Mouse (Mus musculus): ENCODE results near the gene Slc9b1. TPM values are rescaled to one million over a fixed set of nuclear protein-coding genes. Genes with fewer than 3 reads are reported as not detected.

Gene Slc9b1
- polyA plus RNA-seq, 1 experiment from 2014 or later = 0.55 TPM

GRCm38 (mm10) chr3:135437758-135438495 lies 90.1 kb downstream of the Slc9b1 start, which contains the start of gene Ube2d3:
Ube2d3 (plus strand) TSS chr3:135438149.
- Histone ChIP-seq H3K36me3 (ENCODE audit: control insufficient read depth, insufficient read depth, low read length) (no peaks in the 10 kb centered on the region), H3K27ac (ENCODE audit: low read depth, low read length) (peak within 1 kb of the TSS; percentile 99), H3K4me2 (ENCODE audit: low read depth, low read length, severe bottlenecking) (peak within 1 kb of the TSS; percentile 50), H3K27me3 (ENCODE audit: control insufficient read depth, insufficient read depth, low read length) (no peaks in the 10 kb centered on the region), H3K4me3 (ENCODE audit: low read depth, low read length) (peak within 1 kb of the TSS; percentile 94), H3K9me3 (ENCODE audit: control insufficient read depth, low read length) (no peaks in the 10 kb centered on the region), H3K4me1 (replicated peaks; ENCODE audit: control insufficient read depth, insufficient read depth, low read length) (peaks cover 8% of the 10 kb centered on the region), H3K9ac (ENCODE audit: low read length) (peak within 1 kb of the TSS; percentile 98)
- WGBS = 0% methylated on average over 49 of the region's 56 CpGs
- ATAC-seq (replicated peaks; ENCODE audit: low FRiP score) (peak; percentile 94), DNase-seq (ENCODE audit: low spot score) (peak; percentile 100)

GRCm38 (mm10) chr3:135438531-135438912 lies 90.7 kb downstream of the Slc9b1 start:
- Histone ChIP-seq H3K27ac (ENCODE audit: low read depth, low read length) (peak overlapping the region; percentile 99), H3K4me3 (ENCODE audit: low read depth, low read length) (peak overlapping the region; percentile 94), H3K9ac (ENCODE audit: low read length) (peak overlapping the region; percentile 98), H3K27me3 (ENCODE audit: control insufficient read depth, insufficient read depth, low read length) (no peaks in the 10 kb centered on the region), H3K4me2 (ENCODE audit: low read depth, low read length, severe bottlenecking) (peak overlapping the region; percentile 36; the same call in 1 of the 2 replicates), H3K9me3 (ENCODE audit: control insufficient read depth, low read length) (no peaks in the 10 kb centered on the region), H3K4me1 (replicated peaks; ENCODE audit: control insufficient read depth, insufficient read depth, low read length) (peaks cover 8% of the 10 kb centered on the region), H3K36me3 (ENCODE audit: control insufficient read depth, insufficient read depth, low read length) (no peaks in the 10 kb centered on the region)
- DNase-seq (ENCODE audit: low spot score) = peak; percentile 98
- peak; percentile 83 for ATAC-seq (replicated peaks; ENCODE audit: low FRiP score)
- WGBS = under 1% methylated on average over 37 of the region's 50 CpGs

- Histone ChIP-seq H3K9me3 (ENCODE audit: control insufficient read depth, low read length) (no peaks in the 10 kb centered on the region), H3K36me3 (ENCODE audit: control insufficient read depth, insufficient read depth, low read length) (no peaks in the 10 kb centered on the region), H3K27ac (ENCODE audit: low read depth, low read length) (peak overlapping the region; percentile 99), H3K4me2 (ENCODE audit: low read depth, low read length, severe bottlenecking) (peak overlapping the region; percentile 88), H3K27me3 (ENCODE audit: control insufficient read depth, insufficient read depth, low read length) (no peaks in the 10 kb centered on the region), H3K9ac (ENCODE audit: low read length) (peak overlapping the region; percentile 98), H3K4me3 (ENCODE audit: low read depth, low read length) (peak overlapping the region; percentile 94), H3K4me1 (replicated peaks; ENCODE audit: control insufficient read depth, insufficient read depth, low read length) (peaks cover 8% of the 10 kb centered on the region)
- ATAC-seq (replicated peaks; ENCODE audit: low FRiP score) = peak; percentile 73
- no peak for DNase-seq (ENCODE audit: low spot score)
- under 1% methylated on average over 43 of the region's 76 CpGs for WGBS
Measured at GRCm38 (mm10) chr3:135438913-135439531, 91.2 kb downstream of the Slc9b1 start.

DNA sequence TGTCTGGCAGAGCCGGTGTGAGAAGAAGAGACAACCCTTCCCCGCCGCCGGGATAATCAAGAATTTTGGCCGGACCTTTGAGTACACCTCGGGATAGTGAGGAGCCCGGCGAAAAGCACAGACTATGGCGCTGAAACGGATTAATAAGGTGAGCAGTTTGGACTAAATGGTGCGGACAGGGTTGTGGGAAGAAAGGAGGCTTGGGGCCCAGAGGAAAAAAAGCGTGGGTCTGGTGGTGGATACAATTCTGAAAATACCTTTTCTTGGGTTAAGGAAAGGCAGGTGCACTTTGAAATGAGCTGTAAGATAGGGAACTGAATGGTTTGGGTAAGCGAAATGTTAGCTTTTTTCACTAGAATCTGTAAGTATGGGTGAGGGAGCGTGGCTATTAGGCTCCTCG lies 91.8 kb downstream of the Slc9b1 start:
- Histone ChIP-seq H3K4me2 (ENCODE audit: low read depth, low read length, severe bottlenecking) (peak overlapping the region; percentile 88), H3K36me3 (ENCODE audit: control insufficient read depth, insufficient read depth, low read length) (no peaks in the 10 kb centered on the region), H3K27me3 (ENCODE audit: control insufficient read depth, insufficient read depth, low read length) (no peaks in the 10 kb centered on the region), H3K27ac (ENCODE audit: low read depth, low read length) (peak overlapping the region; percentile 99), H3K9ac (ENCODE audit: low read length) (peak overlapping the region; percentile 98), H3K4me3 (ENCODE audit: low read depth, low read length) (peak overlapping the region; percentile 94), H3K9me3 (ENCODE audit: control insufficient read depth, low read length) (no peaks in the 10 kb centered on the region), H3K4me1 (replicated peaks; ENCODE audit: control insufficient read depth, insufficient read depth, low read length) (peaks cover 8% of the 10 kb centered on the region)
- no peak for DNase-seq (ENCODE audit: low spot score)
- 4% methylated on average over 15 of the region's 15 CpGs for WGBS
- no peak for ATAC-seq (replicated peaks; ENCODE audit: low FRiP score)

DNA sequence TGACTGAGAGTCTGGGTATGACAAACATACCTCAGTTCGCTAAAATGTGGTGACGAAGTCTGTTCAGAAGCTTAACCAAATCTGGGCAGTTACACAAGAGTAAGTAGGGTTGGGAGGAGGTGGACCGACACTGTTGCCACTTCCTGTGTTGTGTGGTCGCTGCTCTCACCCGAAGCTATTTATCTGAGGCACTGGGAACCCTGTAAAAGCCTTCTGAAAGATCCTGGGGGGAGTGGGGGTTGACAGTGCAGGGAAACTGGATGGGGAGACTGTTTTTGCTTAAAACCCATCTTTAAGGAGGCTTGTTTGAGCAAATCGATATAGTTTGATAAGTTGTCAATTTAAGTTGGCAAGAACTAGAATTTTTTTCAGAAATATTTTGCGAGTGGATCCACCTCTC lies 92.4 kb downstream of the Slc9b1 start:
- Histone ChIP-seq H3K4me1 (replicated peaks; ENCODE audit: control insufficient read depth, insufficient read depth, low read length) (peaks cover 8% of the 10 kb centered on the region), H3K36me3 (ENCODE audit: control insufficient read depth, insufficient read depth, low read length) (no peaks in the 10 kb centered on the region), H3K27ac (ENCODE audit: low read depth, low read length) (no peak overlapping the region), H3K4me3 (ENCODE audit: low read depth, low read length) (peak overlapping the region; percentile 94), H3K27me3 (ENCODE audit: control insufficient read depth, insufficient read depth, low read length) (no peaks in the 10 kb centered on the region), H3K9ac (ENCODE audit: low read length) (peak overlapping the region; percentile 98), H3K4me2 (ENCODE audit: low read depth, low read length, severe bottlenecking) (peak overlapping the region; percentile 88), H3K9me3 (ENCODE audit: control insufficient read depth, low read length) (no peaks in the 10 kb centered on the region)
- no peak for DNase-seq (ENCODE audit: low spot score)
- WGBS = 33% methylated on average over 7 of the region's 7 CpGs
- ATAC-seq (replicated peaks; ENCODE audit: low FRiP score) = no peak

- Histone ChIP-seq H3K27me3 (ENCODE audit: control insufficient read depth, insufficient read depth, low read length) (no peaks in the 10 kb centered on the region), H3K4me2 (ENCODE audit: low read depth, low read length, severe bottlenecking) (peak overlapping the region; percentile 88), H3K27ac (ENCODE audit: low read depth, low read length) (no peak overlapping the region), H3K4me3 (ENCODE audit: low read depth, low read length) (peak overlapping the region; percentile 94), H3K36me3 (ENCODE audit: control insufficient read depth, insufficient read depth, low read length) (no peaks in the 10 kb centered on the region), H3K4me1 (replicated peaks; ENCODE audit: control insufficient read depth, insufficient read depth, low read length) (peaks cover 8% of the 10 kb centered on the region), H3K9ac (ENCODE audit: low read length) (peak overlapping the region; percentile 98), H3K9me3 (ENCODE audit: control insufficient read depth, low read length) (no peaks in the 10 kb centered on the region)
- ATAC-seq (replicated peaks; ENCODE audit: low FRiP score) (no peak), DNase-seq (ENCODE audit: low spot score) (no peak)
- WGBS = 62% methylated on average over 10 of the region's 10 CpGs
Measured at GRCm38 (mm10) chr3:135440621-135441020, 92.8 kb downstream of the Slc9b1 start.

DNA sequence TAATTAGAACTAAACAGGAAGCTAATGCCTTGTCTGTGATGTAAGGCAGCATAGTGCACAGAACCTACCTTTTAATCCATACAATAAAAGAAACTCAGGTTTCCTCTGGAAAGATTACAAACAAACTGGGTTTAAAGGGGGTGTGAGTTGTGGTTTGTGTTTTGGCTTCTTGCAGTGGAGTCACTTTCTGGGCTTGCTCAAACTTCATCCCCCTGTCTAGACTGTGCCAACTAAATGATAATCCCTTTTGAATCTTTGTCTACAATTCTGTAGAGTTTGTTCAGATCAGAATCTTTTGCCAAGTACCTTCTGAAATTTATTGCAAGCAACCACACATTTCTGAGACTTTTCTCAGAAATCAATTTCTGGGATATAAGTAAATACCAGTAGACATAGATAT lies 97.1 kb downstream of the Slc9b1 start:
- ATAC-seq (replicated peaks; ENCODE audit: low FRiP score) = no peak
- H3K4me2 ChIP-seq (ENCODE audit: low read depth, low read length, severe bottlenecking) = no peak overlapping the region
- H3K27me3 ChIP-seq (ENCODE audit: control insufficient read depth, insufficient read depth, low read length) = no peaks in the 10 kb centered on the region
- no peak for DNase-seq (ENCODE audit: low spot score)
- no peaks in the 10 kb centered on the region for H3K9me3 ChIP-seq (ENCODE audit: control insufficient read depth, low read length)
- no peak overlapping the region for H3K9ac ChIP-seq (ENCODE audit: low read length)
- peaks cover 3% of the 10 kb centered on the region; the same call in 1 of the 2 replicates for H3K4me1 ChIP-seq (replicated peaks; ENCODE audit: control insufficient read depth, insufficient read depth, low read length)
- H3K36me3 ChIP-seq (ENCODE audit: control insufficient read depth, insufficient read depth, low read length) = no peaks in the 10 kb centered on the region
- H3K4me3 ChIP-seq (ENCODE audit: low read depth, low read length) = no peak overlapping the region
- no peak overlapping the region for H3K27ac ChIP-seq (ENCODE audit: low read depth, low read length)
